Mouse (Mus musculus) brain, embryonic 14.5 days (tissue): ENCODE measurements around the gene Lama5.

Source experiments
- CTCF ChIP-seq: fragments of 200-500 bp; IDR thresholded peaks from 2 replicates; pipeline ENCODE4 v1.5.1; 2012; ENCODE audit warnings: inconsistent platforms, mild to moderate bottlenecking, moderate library complexity, borderline replicate concordance; ENCODE audit not compliant: insufficient read depth, insufficient read length; ENCODE audit errors: extremely low read depth
- POLR2A ChIP-seq: fragments of 200-500 bp; IDR thresholded peaks from 2 replicates; pipeline ENCODE4 v1.6.1; 2012; ENCODE audit warnings: mild to moderate bottlenecking, inconsistent platforms, borderline replicate concordance; ENCODE audit not compliant: poor library complexity, insufficient read depth, insufficient read length, severe bottlenecking; ENCODE audit errors: extremely low read depth

- TF ChIP-seq CTCF, result no peak
- TF ChIP-seq POLR2A, result no peak
Measured at GRCm38 (mm10) chr2:180181542-180181941, 44.1 kb downstream of the Lama5 start.
